Mouse (Mus musculus) CH12.LX (cell line): ENCODE data around the gene Arl8a. TPM values are rescaled to one million over a fixed set of nuclear protein-coding genes. Genes with fewer than 3 reads are reported as not detected.

ENCODE experiments used
- DNase-seq: peaks from one replicate; pipeline ENCODE4 v3.0.0-alpha.2; 2013; ENCODE audit errors: extremely low read depth
- H3K27ac ChIP-seq: 2 replicates; pipeline ENCODE4 v1.5.1; 2012; ENCODE audit warnings: low read depth, mild to moderate bottlenecking, control low read depth, moderate library complexity; ENCODE audit not compliant: insufficient read depth
- H3K27me3 ChIP-seq: replicated peaks from 2 replicates; pipeline ENCODE3; 2012; ENCODE audit warnings: inconsistent platforms
- H3K36me3 ChIP-seq, 2 experiments: replicated peaks in 1 of 2; 2 replicates each; pipeline versions ENCODE3 to v1.6.1; 2012; ENCODE audit warnings: inconsistent platforms in 1 of 2, low read length in 1 of 2, mild to moderate bottlenecking in 1 of 2, mixed read lengths in 1 of 2, moderate library complexity in 1 of 2; ENCODE audit not compliant: control insufficient read depth in 1 of 2, insufficient read depth in 1 of 2
- H3K4me1 ChIP-seq, 2 experiments: 2 replicates each; pipeline ENCODE4 v1.6.1; 2012; ENCODE audit warnings: inconsistent platforms in 1 of 2, moderate library complexity in 1 of 2; ENCODE audit not compliant: insufficient read depth in 2 of 2, control insufficient read depth in 1 of 2
- H3K4me2 ChIP-seq: 2 replicates; pipeline ENCODE4 v1.6.1; 2012; ENCODE audit warnings: low read depth, mild to moderate bottlenecking, control low read depth; ENCODE audit not compliant: poor library complexity, insufficient read depth, severe bottlenecking
- H3K4me3 ChIP-seq, 3 experiments: fragments of 150-350 bp in 1 of 3; sonication (generic) in 1 of 3; replicated peaks in 1 of 3; 2 replicates each; pipeline versions ENCODE3 to v1.5.1; 2011 to 2012; ENCODE audit warnings: low read depth in 2 of 3, low read length in 2 of 3, mild to moderate bottlenecking in 2 of 3, moderate library complexity in 2 of 3, control low read depth in 1 of 3, improper control_type of control experiment in 1 of 3, inconsistent platforms in 1 of 3, mixed read lengths in 1 of 3; ENCODE audit not compliant: poor library complexity in 1 of 3
- H3K79me2 ChIP-seq: replicated peaks from 2 replicates; pipeline ENCODE4 v1.6.1; 2012; ENCODE audit warnings: mild to moderate bottlenecking, moderate library complexity; ENCODE audit not compliant: control insufficient read depth, poor library complexity, insufficient read depth, severe bottlenecking; ENCODE audit errors: extremely low read depth
- H3K9ac ChIP-seq: 2 replicates; pipeline ENCODE4 v1.6.1; 2012; ENCODE audit warnings: low read depth, mild to moderate bottlenecking, control low read depth, moderate library complexity; ENCODE audit not compliant: insufficient read depth
- H3K9me3 ChIP-seq: replicated peaks from 2 replicates; pipeline ENCODE3; 2012; ENCODE audit warnings: low read length, inconsistent platforms, mixed read lengths
- CTCF ChIP-seq, 2 experiments: IDR thresholded peaks in 1 of 2; conservative IDR thresholded peaks in 1 of 2; 2 replicates each; pipeline ENCODE4 v1.5.1; 2011 to 2012; ENCODE audit warnings: low read depth in 2 of 2, low read length in 2 of 2, improper control_type of control experiment in 1 of 2, inconsistent platforms in 1 of 2, mild to moderate bottlenecking in 1 of 2, moderate library complexity in 1 of 2
- E2F4 ChIP-seq: IDR thresholded peaks from 2 replicates; pipeline ENCODE4 v1.6.1; 2011; ENCODE audit warnings: low read depth, low read length, improper control_type of control experiment; ENCODE audit not compliant: insufficient replicate concordance
- EP300 ChIP-seq: IDR thresholded peaks from 2 replicates; pipeline ENCODE4 v1.6.1; 2011; ENCODE audit warnings: low read length, improper control_type of control experiment
- ETS1 ChIP-seq: conservative IDR thresholded peaks from 2 replicates; pipeline ENCODE4 v1.6.1; 2012; ENCODE audit warnings: low read depth, mild to moderate bottlenecking, inconsistent platforms, low read length, improper control_type of control experiment, moderate library complexity
- HCFC1 ChIP-seq: IDR thresholded peaks from 2 replicates; pipeline ENCODE4 v1.6.1; 2012; ENCODE audit warnings: low read depth, mild to moderate bottlenecking, inconsistent platforms, low read length, improper control_type of control experiment
- IRF4 ChIP-seq: IDR thresholded peaks from 2 replicates; pipeline ENCODE4 v1.6.1; 2014; ENCODE audit warnings: low read depth, mild to moderate bottlenecking, inconsistent platforms, low read length, improper control_type of control experiment
- JUN ChIP-seq: IDR thresholded peaks from 2 replicates; pipeline ENCODE4 v1.6.1; 2011; ENCODE audit warnings: low read depth, mild to moderate bottlenecking, low read length, improper control_type of control experiment, moderate library complexity; ENCODE audit not compliant: insufficient read depth
- KAT2A ChIP-seq: IDR thresholded peaks from 2 replicates; pipeline ENCODE4 v1.6.1; 2012; ENCODE audit warnings: low read length, improper control_type of control experiment, inconsistent platforms; ENCODE audit not compliant: insufficient replicate concordance
- MEF2A ChIP-seq: IDR thresholded peaks from 2 replicates; pipeline ENCODE4 v1.6.1; 2014; ENCODE audit warnings: low read depth, mild to moderate bottlenecking, inconsistent platforms, low read length, improper control_type of control experiment, borderline replicate concordance
- MYC ChIP-seq: IDR thresholded peaks from 2 replicates; pipeline ENCODE4 v1.6.1; 2011; ENCODE audit warnings: low read depth, mild to moderate bottlenecking, improper control_type of control experiment, low read length
- NELFE ChIP-seq: IDR thresholded peaks from 2 replicates; pipeline ENCODE4 v1.6.1; 2011; ENCODE audit warnings: low read depth, low read length, improper control_type of control experiment
- NRF1 ChIP-seq: IDR thresholded peaks from 2 replicates; pipeline ENCODE4 v1.6.1; 2014; ENCODE audit warnings: low read depth, mild to moderate bottlenecking, inconsistent platforms, low read length, improper control_type of control experiment, moderate library complexity
- POLR2A ChIP-seq: IDR thresholded peaks from 2 replicates; pipeline ENCODE4 v1.6.1; 2011; ENCODE audit warnings: low read depth, mild to moderate bottlenecking, improper control_type of control experiment, low read length
- RAD21 ChIP-seq: IDR thresholded peaks from 2 replicates; pipeline ENCODE4 v1.6.1; 2011; ENCODE audit warnings: low read depth, mild to moderate bottlenecking, low read length, improper control_type of control experiment, moderate library complexity
- RCOR1 ChIP-seq: conservative IDR thresholded peaks from 2 replicates; pipeline ENCODE4 v1.6.1; 2012; ENCODE audit warnings: low read depth, mild to moderate bottlenecking, inconsistent platforms, low read length, improper control_type of control experiment
- UBTF ChIP-seq: IDR thresholded peaks from 2 replicates; pipeline ENCODE4 v1.6.1; 2012; ENCODE audit warnings: low read depth, mild to moderate bottlenecking, inconsistent platforms, low read length, improper control_type of control experiment, moderate library complexity
- USF1 ChIP-seq: IDR thresholded peaks from 2 replicates; pipeline ENCODE4 v1.6.1; 2014; ENCODE audit warnings: low read depth, mild to moderate bottlenecking, inconsistent platforms, low read length, improper control_type of control experiment
- ZC3H11A ChIP-seq: IDR thresholded peaks from 2 replicates; pipeline ENCODE4 v1.6.1; 2012; ENCODE audit warnings: low read depth, mild to moderate bottlenecking, inconsistent platforms, low read length, improper control_type of control experiment
- ZKSCAN1 ChIP-seq: IDR thresholded peaks from 2 replicates; pipeline ENCODE4 v1.6.1; 2012; ENCODE audit warnings: low read depth, inconsistent platforms, low read length, improper control_type of control experiment, borderline replicate concordance
- ZMIZ1 ChIP-seq: IDR thresholded peaks from 2 replicates; pipeline ENCODE4 v1.6.1; 2012; ENCODE audit warnings: low read depth, mild to moderate bottlenecking, inconsistent platforms, low read length, improper control_type of control experiment
- dilution Hi-C: fragments of 300-500 bp; cut with MboI; formaldehyde crosslinking; loops from 2 replicates; pipeline ENCODE4 v1.14.3; 2020; ENCODE audit warnings: low sequenced_read_pairs; ENCODE audit not compliant: extremely low pct_unique_long_range_greater_than_20kb, extremely low pct_ligation_motif_present
- in situ Hi-C: fragments of 300-500 bp; cut with MboI; formaldehyde crosslinking; loops from 3 replicates; pipeline ENCODE4 v1.14.3; 2019; ENCODE audit warnings: low sequenced_read_pairs, low pct_ligation_motif_present, low pct_unique_long_range_greater_than_20kb, mixed read lengths
- polyA plus RNA-seq: library from polyadenylated mRNA; unstranded; fragments of >175 nt; gene quantifications from 2 replicates; pipeline ENCODE4 v1.2.1, GENCODE M21; 2012; ENCODE audit warnings: low read depth; ENCODE audit not compliant: insufficient read length
- total RNA-seq, 2 experiments: library from RNA; depleted of rRNA; stranded (reverse); fragments of 300-350 nt in 1 of 2; fragments of >200 nt in 1 of 2; gene quantifications; 2 replicates each; pipeline ENCODE4 v1.2.3; 2012 to 2014

Arl8a gene
- total and polyA plus RNA-seq, 3 experiments: 4.2 to 52.7 (median 10.9) TPM

- Histone ChIP-seq H3K4me1 (peaks cover 5 to 10% of the 10 kb centered on the region in 2 experiments), H3K36me3 (no peaks in the 10 kb centered on the region), H3K27me3 (no peaks in the 10 kb centered on the region), H3K4me2 (no peak overlapping the region), H3K9me3 (no peaks in the 10 kb centered on the region)
- dilution Hi-C loops: no loop called here
- no peak for DNase-seq
- no peak for TF ChIP-seq MYC
- no peak for TF ChIP-seq USF1
- TF ChIP-seq E2F4: no peak
- no peak for TF ChIP-seq UBTF
- no peak for TF ChIP-seq ETS1
- no peak for TF ChIP-seq IRF4
- TF ChIP-seq HCFC1: no peak
- no peak for TF ChIP-seq NRF1
- no peak for TF ChIP-seq CTCF (conservative IDR thresholded peaks at IDR 0.05 in 1 of 2, IDR thresholded peaks at IDR 0.05 in 1 of 2; ENCODE audit: low read depth in 2 of 2, low read length in 2 of 2)
- no peak for TF ChIP-seq ZKSCAN1
- TF ChIP-seq ZMIZ1: no peak
- no peak for TF ChIP-seq RAD21
- TF ChIP-seq RCOR1: no peak
- TF ChIP-seq ZC3H11A: no peak
- no peak for TF ChIP-seq JUN
- TF ChIP-seq MEF2A: no peak
- no peak for TF ChIP-seq EP300
- TF ChIP-seq KAT2A: no peak
- no peak for TF ChIP-seq POLR2A
- TF ChIP-seq NELFE: no peak
- TF ChIP-seq, all 38 proteins: peak for 0
- Histone ChIP-seq H3K9ac (no peak overlapping the region), H3K27ac (no peak overlapping the region), H3K79me2 (no peaks in the 10 kb centered on the region), H3K4me3 (no peak overlapping the region)
- in situ Hi-C loops: loop anchor here (25.0 kb wide), 1 partner anchor 494 kb away; no protein-coding TSS in a partner anchor
Measured at GRCm38 (mm10) chr1:135168453-135169200, 22.0 kb downstream of the Arl8a start.
